ENCODE assay signal across 7 mouse cellular contexts in the genomic region with DNA sequence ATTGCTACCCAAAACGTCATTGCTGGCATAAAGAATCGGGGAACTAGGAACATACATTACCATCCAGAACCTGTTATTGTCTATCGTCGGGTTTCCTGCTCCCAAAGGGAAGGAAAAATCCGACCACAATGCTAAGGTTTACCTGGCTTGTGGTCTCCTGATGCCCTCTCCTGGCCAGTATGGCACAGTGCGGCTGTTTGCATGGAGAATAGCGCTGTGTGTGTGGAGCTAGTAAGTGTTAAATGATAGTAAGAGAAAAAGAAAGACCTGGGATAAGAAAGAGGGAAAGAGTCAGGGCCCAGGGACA. TPM values are rescaled to one million over a fixed set of nuclear protein-coding genes. Genes with fewer than 3 reads are reported as not detected.
DNase-seq lines count a peak whose midpoint lies in the region; ATAC-seq lines count a peak whose summit lies in the region.

No protein-coding gene starts in this region.

- H3K4me2 ChIP-seq in forebrain, embryonic 14.5 days (ENCODE audit: low read length) = peak overlapping the region; percentile 49
- peak overlapping the region; percentile 47 for H3K4me2 ChIP-seq in hindbrain, embryonic 12.5 days (replicated peaks)

- H3K4me1 ChIP-seq in forebrain, embryonic 14.5 days (ENCODE audit: control insufficient read depth, insufficient read depth, low read length) = no peaks in the 10 kb centered on the region
- H3K4me1 ChIP-seq in hindbrain, embryonic 12.5 days = no peaks in the 10 kb centered on the region

- peak; percentile 79; the same call in 1 of the 2 replicates for ATAC-seq in cerebellum, adult (ENCODE audit: insufficient number of reproducible peaks, low FRiP score, low TSS enrichment)
- ATAC-seq in forebrain, embryonic 14.5 days = peak; percentile 96
- peak; percentile 76; the same call in 1 of the 2 replicates for ATAC-seq in hindbrain, embryonic 12.5 days (ENCODE audit: low FRiP score)

- peak; percentile 48 for DNase-seq in WW6 (ENCODE audit: low read depth, low spot score)
- peak; percentile 93 for DNase-seq in forebrain, embryonic 14.5 days (ENCODE audit: low spot score)
- peak; percentile 64 to 77 for DNase-seq in layer of hippocampus, postnatal 14 days (ENCODE audit: low spot score in 2 of 2)
- DNase-seq in lung, postnatal 25 days (ENCODE audit: low spot score) = peak; percentile 57
- DNase-seq in right cerebral cortex, adult 2 months (ENCODE audit: low spot score in 2 of 2) = peak; percentile 72 to 73

- under 1% methylated on average over 7 of the region's 7 CpGs for WGBS in forebrain, embryonic 14.5 days
- WGBS in hindbrain, embryonic 12.5 days = 2% methylated on average over 7 of the region's 7 CpGs

- peak overlapping the region; percentile 49; the same call in 1 of the 2 replicates for H3K9ac ChIP-seq in forebrain, embryonic 14.5 days (ENCODE audit: low read length)
- H3K9ac ChIP-seq in hindbrain, embryonic 12.5 days = no peak overlapping the region

- H3K9me3 ChIP-seq in forebrain, embryonic 14.5 days (replicated peaks; ENCODE audit: control insufficient read depth, low read length) = no peaks in the 10 kb centered on the region
- H3K9me3 ChIP-seq in hindbrain, embryonic 12.5 days (replicated peaks) = no peaks in the 10 kb centered on the region

- H3K27me3 ChIP-seq in forebrain, embryonic 14.5 days (replicated peaks; ENCODE audit: control insufficient read depth, insufficient read depth, low read length) = no peaks in the 10 kb centered on the region
- no peaks in the 10 kb centered on the region; the same call in 1 of the 2 replicates for H3K27me3 ChIP-seq in hindbrain, embryonic 12.5 days

- H3K36me3 ChIP-seq in forebrain, embryonic 14.5 days (ENCODE audit: control insufficient read depth, insufficient read depth, low read length) = no peaks in the 10 kb centered on the region
- no peaks in the 10 kb centered on the region for H3K36me3 ChIP-seq in hindbrain, embryonic 12.5 days

- peak overlapping the region; percentile 17; the same call in 1 of the 2 replicates for H3K4me3 ChIP-seq in forebrain, embryonic 14.5 days (ENCODE audit: low read depth, low read length)
- H3K4me3 ChIP-seq in hindbrain, embryonic 12.5 days = no peak overlapping the region

- H3K27ac ChIP-seq in forebrain, embryonic 14.5 days (ENCODE audit: low read depth, low read length) = no peak overlapping the region
- H3K27ac ChIP-seq in hindbrain, embryonic 12.5 days = no peak overlapping the region

RNA-seq across cellular contexts. Expression of gene Gm45716, which starts 17.5 kb away (rescaled TPM):
- 19.6 and 21.4 TPM in 2 replicates for polyA plus RNA-seq in forebrain, embryonic 14.5 days (2014; fragmentation: Nextera tagmentation; extraction: Ambion mirVana)
- polyA plus RNA-seq in hindbrain, embryonic 12.5 days (2016; fragmentation: Nextera tagmentation; extraction: Ambion mirVana) = 20.5 and 22.0 TPM in 2 replicates
- total RNA-seq in layer of hippocampus, postnatal 14 days (2021) = 10 to 100 TPM in 1 of 2 experiments, 1 to 10 TPM in 1; 8.8 to 10.3 TPM
